15 mouse cellular contexts compared by ENCODE assay signal in the genomic region with DNA sequence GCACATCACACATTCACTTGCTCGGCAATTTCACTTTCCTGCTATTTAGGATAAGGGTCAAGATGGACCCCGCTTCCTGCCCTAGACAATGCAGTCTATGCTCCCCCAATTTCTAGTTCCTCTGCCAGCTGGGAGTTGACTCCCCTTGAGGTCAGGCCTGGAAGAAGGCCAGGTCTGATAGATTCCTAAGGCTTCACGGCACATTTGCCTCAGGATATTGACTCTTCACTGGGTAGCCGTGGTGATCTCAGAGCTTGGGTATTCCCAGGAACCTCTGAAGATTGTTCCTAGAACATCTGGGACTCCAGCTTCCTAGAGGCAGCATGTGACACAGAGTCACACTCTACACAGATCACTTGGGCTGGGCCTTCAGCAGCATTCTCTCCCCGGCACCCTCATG. TPM values are rescaled to one million over a fixed set of nuclear protein-coding genes. Genes with fewer than 3 reads are reported as not detected.
"Had no signal": no experiment of that assay in that cellular context is flagged by ENCODE, and none has a peak within 500 bp of the region (broad histone marks: within the 10 kb centered on the region; RNA-seq: fewer than 3 reads in every experiment).

No protein-coding gene starts in this region.

- DNase-seq: gastrocnemius, adult 2 months; gastrocnemius, postnatal 14 days; gastrocnemius, postnatal 36 days; heart, adult 2 months; kidney, adult 18-20 months; kidney, adult 8-10 months; kidney, postnatal 10 days; kidney, postnatal 25 days; kidney, postnatal 4 days; layer of hippocampus, adult 9-11 months; layer of hippocampus, postnatal 36 days; left cerebral cortex, postnatal 4 days had no signal

RNA-seq across cellular contexts. Expression of a gene that starts 1.6 kb away (rescaled TPM):
- total RNA-seq: gastrocnemius, adult 2 months; gastrocnemius, postnatal 14 days; gastrocnemius, postnatal 36 days; granulocyte monocyte progenitor cell, adult 5-6 weeks; heart, postnatal 10 days; liver, adult 2 months had no signal
